Mouse (Mus musculus) liver, embryonic 14.5 days (tissue): ENCODE measurements around the gene Atpif1. TPM values are rescaled to one million over a fixed set of nuclear protein-coding genes. Genes with fewer than 3 reads are reported as not detected.

Experiments used
- ATAC-seq: fragments of 200-750 bp; cut with Nextera tagmentation; 2 replicates; pipeline ENCODE4 v1.8.0; 2017; ENCODE audit warnings: moderate number of reproducible peaks, mild to moderate bottlenecking, moderate library complexity; ENCODE audit not compliant: insufficient read depth
- DNase-seq, 3 experiments: peaks; one replicate each; pipeline ENCODE4 v3.0.0-alpha.2; 2012 to 2013; ENCODE audit warnings: low read depth in 3 of 3, low spot score in 3 of 3
- H3K27ac ChIP-seq: fragments of 300-500 bp; sonication (generic); 2 replicates; pipeline ENCODE4 v1.5.1; 2014; ENCODE audit warnings: moderate library complexity, mild to moderate bottlenecking, control low read depth, inconsistent platforms
- H3K27me3 ChIP-seq: fragments of 300-500 bp; sonication (generic); 2 replicates; pipeline ENCODE4 v1.6.1; 2014; ENCODE audit warnings: mild to moderate bottlenecking, low read length, moderate library complexity; ENCODE audit not compliant: control insufficient read depth, insufficient read depth
- H3K36me3 ChIP-seq: fragments of 300-500 bp; sonication (generic); replicated peaks from 2 replicates; pipeline ENCODE4 v1.6.1; 2014; ENCODE audit warnings: low read depth; ENCODE audit not compliant: control insufficient read depth, insufficient read depth
- H3K4me1 ChIP-seq, 2 experiments: fragments of 200-500 bp in 1 of 2; fragments of 300-500 bp in 1 of 2; sonication (generic) in 1 of 2; replicated peaks; 2 replicates each; pipeline ENCODE4 v1.6.1; 2012 to 2014; ENCODE audit warnings: antibody characterized with exemption in 1 of 2, inconsistent platforms in 1 of 2, low read length in 1 of 2; ENCODE audit not compliant: control insufficient read depth in 2 of 2, insufficient read depth in 2 of 2
- H3K4me2 ChIP-seq: fragments of 300-500 bp; sonication (generic); 2 replicates; pipeline ENCODE4 v1.6.1; 2014; ENCODE audit warnings: low read depth, mild to moderate bottlenecking, control low read depth, moderate library complexity
- H3K4me3 ChIP-seq, 2 experiments: fragments of 200-500 bp in 1 of 2; fragments of 300-500 bp in 1 of 2; sonication (generic) in 1 of 2; 2 replicates each; pipeline ENCODE4 v1.5.1; 2012 to 2014; ENCODE audit warnings: low read depth in 2 of 2, low read length in 2 of 2, mild to moderate bottlenecking in 2 of 2, control low read depth in 1 of 2, inconsistent platforms in 1 of 2, moderate library complexity in 1 of 2; ENCODE audit not compliant: insufficient read depth in 1 of 2
- H3K9ac ChIP-seq: fragments of 300-500 bp; sonication (generic); replicated peaks from 2 replicates; pipeline ENCODE4 v1.6.1; 2014; ENCODE audit warnings: mild to moderate bottlenecking, control low read depth, moderate library complexity
- H3K9me3 ChIP-seq: fragments of 300-500 bp; sonication (generic); 2 replicates; pipeline ENCODE4 v1.6.1; 2016; ENCODE audit warnings: low read length, mixed read lengths; ENCODE audit not compliant: control insufficient read depth
- CTCF ChIP-seq: IDR thresholded peaks from 2 replicates; pipeline ENCODE4 v1.5.1; 2016; ENCODE audit warnings: antibody characterized with exemption, low read depth, control low read depth
- EP300 ChIP-seq: IDR thresholded peaks from 2 replicates; pipeline ENCODE4 v1.6.1; 2016; ENCODE audit warnings: antibody characterized with exemption, low read depth
- WGBS: fragments of 180-500 bp; shearing (Covaris S2); extraction: QIAGEN DNeasy Blood & Tissue Kit; methylation state at CpG from one replicate; pipeline ENCODE4 v1.1.7; 2014; ENCODE audit not compliant: insufficient replicate concordance; 5-methylcytosine and 5-hydroxymethylcytosine counted together
- polyA plus RNA-seq, 2 experiments: library from polyadenylated mRNA; depleted of rRNA in 1 of 2; stranded (reverse) in 1 of 2; unstranded in 1 of 2; fragments of >200 nt; fragmentation: Nextera tagmentation in 1 of 2; extraction: Ambion mirVana in 1 of 2; gene quantifications; 2 replicates each; pipeline versions ENCODE4 v1.2.1 to v1.2.3; 2012 to 2014

The Atpif1 gene
- polyA plus RNA-seq, 2 experiments, result 902 to 1,811 TPM

GRCm38 (mm10) chr4:132505800-132506199 lies 27.7 kb downstream of the Atpif1 start:
- no peak overlapping the region for H3K27ac ChIP-seq
- no peaks in the 10 kb centered on the region for H3K9me3 ChIP-seq
- 53% methylated on average over 10 of the region's 10 CpGs for WGBS
- DNase-seq (no peak), ATAC-seq (no peak)
- H3K36me3 ChIP-seq, result no peaks in the 10 kb centered on the region
- H3K4me1 ChIP-seq, result peaks cover 30 to 47% of the 10 kb centered on the region in 2 experiments
- H3K9ac ChIP-seq, result no peak overlapping the region
- TF ChIP-seq CTCF, result no peak
- TF ChIP-seq EP300, result no peak
- no peak overlapping the region for H3K4me3 ChIP-seq
- no peaks in the 10 kb centered on the region for H3K27me3 ChIP-seq
- H3K4me2 ChIP-seq, result peak overlapping the region; percentile 38; the same call in 1 of the 2 replicates

- H3K4me1 ChIP-seq, result peaks cover 27 to 44% of the 10 kb centered on the region in 2 experiments
- no peaks in the 10 kb centered on the region for H3K36me3 ChIP-seq
- H3K4me3 ChIP-seq, result no peak overlapping the region
- no peaks in the 10 kb centered on the region for H3K27me3 ChIP-seq
- peak overlapping the region; percentile 38 for H3K4me2 ChIP-seq
- TF ChIP-seq EP300 (peak; percentile 18; the same call in 1 of the 2 replicates), CTCF (no peak)
- DNase-seq, result no peak
- peak overlapping the region; percentile 48 for H3K27ac ChIP-seq
- H3K9me3 ChIP-seq, result no peaks in the 10 kb centered on the region
- peak; percentile 29; the same call in 1 of the 2 replicates for ATAC-seq
- 37% methylated on average over 6 of the region's 6 CpGs for WGBS
- peak overlapping the region; percentile 20 for H3K9ac ChIP-seq
Measured at GRCm38 (mm10) chr4:132505034-132505738, 28.3 kb downstream of the Atpif1 start.

GRCm38 (mm10) chr4:132503344-132503743 lies 30.1 kb downstream of the Atpif1 start:
- H3K9me3 ChIP-seq, result no peaks in the 10 kb centered on the region
- H3K27ac ChIP-seq, result peak overlapping the region; percentile 3; the same call in 1 of the 2 replicates
- DNase-seq (no peak), ATAC-seq (peak; percentile 82)
- H3K4me2 ChIP-seq, result peak overlapping the region; percentile 38
- no peak overlapping the region for H3K9ac ChIP-seq
- H3K4me1 ChIP-seq, result peaks cover 27 to 37% of the 10 kb centered on the region in 2 experiments
- no peak overlapping the region for H3K4me3 ChIP-seq
- TF ChIP-seq EP300 (peak; percentile 81), CTCF (no peak)
- WGBS, result 24% methylated on average over 11 of the region's 11 CpGs
- no peaks in the 10 kb centered on the region; the same call in 1 of the 2 replicates for H3K36me3 ChIP-seq
- H3K27me3 ChIP-seq, result no peaks in the 10 kb centered on the region

- H3K4me3 ChIP-seq, result no peak overlapping the region
- TF ChIP-seq CTCF, result no peak
- TF ChIP-seq EP300, result no peak
- H3K4me2 ChIP-seq, result no peak overlapping the region
- no peaks in the 10 kb centered on the region for H3K27me3 ChIP-seq
- no peak for ATAC-seq
- no peak overlapping the region for H3K9ac ChIP-seq
- peaks cover 3% of the 10 kb centered on the region for H3K36me3 ChIP-seq
- H3K4me1 ChIP-seq, result peaks cover 19 to 28% of the 10 kb centered on the region in 2 experiments
- H3K9me3 ChIP-seq, result no peaks in the 10 kb centered on the region
- 60% methylated on average over 6 of the region's 6 CpGs for WGBS
- DNase-seq, result no peak
- no peak overlapping the region for H3K27ac ChIP-seq
Measured at GRCm38 (mm10) chr4:132501639-132502038, 31.8 kb downstream of the Atpif1 start.

- Histone ChIP-seq H3K27me3 (no peaks in the 10 kb centered on the region), H3K9me3 (no peaks in the 10 kb centered on the region), H3K9ac (no peak overlapping the region), H3K4me3 (no peak overlapping the region), H3K4me1 (peaks cover 0 to 8% of the 10 kb centered on the region in 2 experiments; a peak in 2 of 4 replicates), H3K36me3 (peaks cover 17% of the 10 kb centered on the region), H3K27ac (no peak overlapping the region), H3K4me2 (no peak overlapping the region)
- WGBS, result 52% methylated on average over 20 of the region's 20 CpGs
- 0 out of 2 replicates have a peak, but pooled peaks have one; percentile 16 for ATAC-seq
- no peak for DNase-seq
- TF ChIP-seq CTCF (no peak), EP300 (no peak)
Measured at GRCm38 (mm10) chr4:132494271-132494918, 39.1 kb downstream of the Atpif1 start.
